Mouse (Mus musculus): ENCODE data around the gene Sez6l.

Sez6l gene

DNA sequence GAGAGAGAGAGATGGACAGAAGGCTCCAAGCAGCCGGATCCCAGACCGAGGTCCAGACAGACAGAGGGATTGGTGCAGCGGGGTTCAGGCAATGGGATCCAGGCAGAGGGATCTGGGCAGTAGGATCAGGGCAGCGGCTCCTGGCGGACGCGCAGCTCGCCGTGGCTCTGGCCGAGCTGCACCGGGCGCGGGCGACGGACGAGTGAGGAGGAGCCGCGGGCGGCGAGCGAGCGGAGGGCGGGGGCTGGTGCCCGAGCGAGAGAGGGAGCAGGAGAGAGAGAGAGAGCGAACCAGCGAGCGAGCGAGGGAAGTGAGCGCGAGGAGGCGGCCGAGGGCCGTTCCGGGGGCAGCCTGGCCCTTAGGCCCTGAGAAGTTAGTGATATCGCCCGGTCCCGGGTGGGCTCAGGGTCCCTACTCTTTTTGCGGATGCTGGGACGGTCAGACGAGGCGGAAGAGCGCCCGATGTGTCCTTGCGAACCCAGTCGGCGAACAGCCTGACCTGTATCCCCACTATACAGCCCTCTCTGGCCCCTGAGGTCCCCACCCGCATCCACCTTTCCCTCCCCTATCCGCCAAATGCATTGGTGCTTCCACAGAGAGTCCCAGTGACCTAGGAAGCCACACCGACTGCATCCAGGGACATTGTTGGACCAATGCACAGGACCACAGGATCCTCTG, at the start of gene Sez6l:
Gene Sez6l, minus strand, starts transcription at position 193 of the 678 bp plus-strand sequence.
- DNase-seq, result no peak

DNA sequence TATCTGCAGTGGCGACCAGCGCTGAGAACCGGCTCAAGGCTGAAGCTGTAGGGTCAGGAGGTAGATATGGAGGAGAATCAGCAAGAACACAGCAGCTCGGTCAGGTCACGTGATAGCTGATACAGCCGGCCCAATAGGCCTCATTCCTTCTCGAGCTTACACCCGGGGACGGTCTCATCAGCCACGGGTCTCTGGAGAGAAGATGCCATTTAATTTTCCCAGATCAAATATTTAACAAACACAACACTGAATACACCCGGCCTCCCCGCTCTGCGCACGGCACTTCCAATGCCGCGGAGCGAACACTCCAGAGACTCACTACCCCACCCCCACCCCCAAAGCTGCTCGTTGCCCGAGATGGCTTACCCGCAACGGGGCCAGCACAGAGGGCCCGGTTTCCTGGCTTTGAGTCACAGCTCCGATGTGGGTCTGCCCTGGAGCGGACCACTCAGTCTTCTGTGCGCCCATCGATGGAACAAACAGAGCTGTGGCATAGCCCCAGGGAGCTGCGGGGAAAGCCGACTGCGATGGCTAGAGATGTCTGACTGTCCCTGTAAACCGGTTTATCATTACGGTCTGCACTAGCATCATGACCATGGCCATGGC, 48.7 kb upstream of the Sez6l start:
- no peak for DNase-seq

DNA sequence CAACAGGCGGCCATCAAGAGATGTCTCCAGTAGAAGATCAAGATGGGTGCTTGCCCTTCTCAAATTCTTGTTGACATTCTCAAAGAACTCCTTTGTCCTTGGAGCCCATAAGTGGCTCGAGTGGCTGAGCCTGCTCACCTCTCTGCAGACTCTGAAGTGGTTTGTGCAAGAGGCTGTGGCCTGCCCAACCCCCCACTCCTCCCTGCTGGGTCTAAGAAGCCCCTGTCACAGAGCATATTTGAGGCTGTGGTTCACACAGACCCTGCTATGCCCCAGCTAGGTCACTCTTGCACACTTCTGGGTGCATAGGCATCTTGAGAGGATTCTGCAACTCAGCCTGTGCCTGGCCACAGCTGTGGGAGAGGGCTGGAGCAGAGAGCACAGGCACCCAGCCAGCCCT, 46.0 kb upstream of the Sez6l start:
- DNase-seq, result no peak

DNA sequence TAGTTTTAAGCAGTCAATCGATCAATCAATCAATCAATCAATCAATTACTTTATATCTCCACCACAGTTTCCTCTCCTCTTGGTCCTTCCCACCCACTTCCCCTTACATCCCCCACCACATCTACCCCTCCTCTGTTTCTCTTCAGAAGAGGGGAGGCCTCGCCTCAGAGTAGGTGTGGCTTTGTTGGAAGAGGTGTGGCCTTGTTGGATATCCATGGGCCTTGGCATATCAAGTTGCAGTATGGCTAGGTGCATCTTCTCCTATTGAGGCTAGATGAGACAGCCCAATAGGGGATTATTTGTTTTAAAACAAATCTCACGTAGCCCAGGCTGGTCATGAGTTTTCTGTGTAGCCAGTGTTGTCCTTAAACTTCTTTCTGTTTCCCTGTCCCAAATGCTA, 43.3 kb upstream of the Sez6l start:
- no peak for DNase-seq

DNA sequence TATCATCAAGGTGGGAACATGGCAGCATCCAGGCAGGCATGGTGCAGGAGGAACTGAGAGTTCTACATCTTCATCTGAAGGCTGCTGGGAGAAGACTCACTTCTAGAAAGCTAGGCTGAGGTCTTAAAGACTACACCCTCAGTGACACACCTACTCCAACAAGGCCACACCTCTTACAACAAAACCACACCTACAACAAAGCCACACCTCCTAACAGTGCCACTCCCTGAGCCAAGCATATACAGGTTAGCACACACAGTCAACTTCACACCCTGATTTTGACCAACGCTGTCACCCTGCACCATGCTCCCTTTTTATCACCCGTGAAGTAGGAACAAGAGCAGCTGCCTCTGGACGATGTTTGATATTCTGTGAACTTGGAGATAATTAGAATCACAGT, 42.4 kb upstream of the Sez6l start:
- no peak for DNase-seq

DNA sequence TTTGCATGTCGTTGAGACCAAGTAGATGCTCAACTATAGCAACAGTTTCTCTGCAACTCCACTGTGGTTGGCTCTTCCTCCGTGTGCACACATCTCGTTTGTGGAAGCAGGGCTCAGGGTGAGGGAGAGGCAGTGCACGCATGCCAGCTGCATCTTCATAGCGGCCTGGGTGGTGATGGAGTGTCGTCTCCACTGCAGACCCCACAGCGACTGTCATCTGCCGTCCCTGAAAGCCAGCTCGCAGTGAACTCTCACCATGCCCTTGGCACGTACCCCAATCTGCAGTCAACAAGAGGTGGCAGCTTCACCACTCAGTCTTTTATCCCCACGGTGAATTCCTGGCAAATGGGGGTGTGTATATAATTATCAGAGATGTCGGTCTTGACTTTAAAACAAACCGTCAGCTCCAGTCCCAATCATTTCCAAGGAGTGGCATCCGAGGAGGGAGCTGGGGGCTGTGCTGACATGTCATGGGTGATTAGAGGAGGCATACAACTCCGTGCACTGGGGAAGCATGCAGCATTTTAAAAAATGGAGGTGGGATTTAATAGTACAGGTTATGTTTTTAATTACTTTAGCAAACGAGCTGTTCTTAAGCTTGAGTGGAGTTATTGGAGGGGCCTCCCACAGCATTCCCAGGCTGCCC, 40.7 kb upstream of the Sez6l start:
- no peak for DNase-seq

DNA sequence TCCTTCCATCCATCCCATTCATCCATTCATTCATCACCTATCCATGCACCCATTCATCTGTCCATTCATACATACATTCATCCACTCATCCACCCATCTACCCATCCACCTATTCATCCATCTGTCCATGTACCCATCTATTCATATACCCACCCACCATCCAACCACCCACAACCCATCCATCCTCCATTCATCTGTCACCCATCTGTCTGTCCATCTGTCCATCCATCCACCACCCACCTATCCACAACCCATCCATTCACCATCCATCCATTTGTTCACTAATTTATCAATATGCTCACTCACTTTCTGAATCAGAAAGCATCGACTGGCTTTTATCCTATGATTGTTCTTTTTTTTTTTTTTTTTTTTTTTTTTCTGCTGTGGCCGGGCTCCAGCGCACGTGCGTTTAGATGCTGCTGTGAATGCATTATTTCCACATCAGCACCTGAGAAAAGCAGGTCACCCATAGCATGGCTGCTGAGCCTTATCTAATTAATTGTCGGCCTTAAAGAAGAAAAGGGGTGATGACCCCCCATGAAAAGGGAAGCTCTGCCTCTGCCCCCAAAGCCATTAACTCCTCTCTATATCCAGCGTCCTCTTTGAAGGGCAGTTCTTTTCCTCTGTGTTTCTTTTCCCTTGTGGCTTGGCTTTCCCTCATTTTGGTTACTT, 39.1 kb upstream of the Sez6l start:
- DNase-seq, result no peak

DNA sequence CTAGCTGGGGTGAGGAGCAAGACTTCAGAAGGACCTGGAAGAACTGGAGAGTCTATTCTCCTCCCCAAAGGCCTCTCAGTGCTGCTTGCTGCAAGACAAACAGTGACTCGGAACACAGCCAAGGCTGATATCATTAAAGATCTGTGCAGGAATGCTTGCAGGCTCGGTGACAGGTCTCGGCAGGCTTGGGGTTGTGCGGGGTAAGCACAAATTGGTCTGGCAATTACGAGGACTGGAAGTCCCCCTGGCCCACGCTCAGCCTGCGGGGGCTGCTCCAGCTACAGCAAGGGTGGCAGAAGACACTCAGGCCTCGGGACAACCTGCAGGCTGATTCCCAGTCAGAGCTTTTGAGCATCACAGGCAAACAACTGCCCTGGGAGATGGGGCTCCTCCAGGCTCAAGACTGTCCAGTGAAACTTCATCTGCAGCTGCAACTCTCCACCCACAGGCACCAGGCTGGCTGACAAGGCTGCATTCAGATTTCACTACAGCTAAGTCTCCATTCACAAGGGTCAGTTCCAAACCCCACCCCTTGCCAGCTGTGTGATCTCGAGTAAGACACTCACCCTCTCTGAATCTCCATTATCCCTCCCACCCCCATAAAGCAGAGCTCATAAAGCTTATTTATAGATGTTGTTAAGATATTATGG, 31.0 kb upstream of the Sez6l start:
- no peak for DNase-seq

DNA sequence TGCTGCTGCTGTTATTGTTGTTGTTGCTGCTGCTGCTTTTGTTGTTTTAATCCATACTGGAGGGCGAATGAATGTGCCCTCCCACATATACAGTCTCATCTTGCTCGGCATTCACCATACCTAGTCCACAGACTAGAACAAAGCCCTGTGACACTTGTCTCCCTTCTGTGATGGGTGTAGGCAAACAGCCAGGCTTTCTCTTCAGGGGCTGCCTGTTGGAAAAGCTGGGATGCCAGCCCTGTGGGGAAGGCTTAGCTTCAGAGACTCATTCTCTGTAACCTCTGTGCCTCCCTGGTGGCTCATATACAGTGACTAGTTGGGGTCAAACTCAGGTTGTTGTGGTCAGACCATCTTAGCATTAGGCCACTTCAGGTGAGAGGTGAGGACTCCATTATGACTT, 30.1 kb upstream of the Sez6l start:
- no peak for DNase-seq

DNA sequence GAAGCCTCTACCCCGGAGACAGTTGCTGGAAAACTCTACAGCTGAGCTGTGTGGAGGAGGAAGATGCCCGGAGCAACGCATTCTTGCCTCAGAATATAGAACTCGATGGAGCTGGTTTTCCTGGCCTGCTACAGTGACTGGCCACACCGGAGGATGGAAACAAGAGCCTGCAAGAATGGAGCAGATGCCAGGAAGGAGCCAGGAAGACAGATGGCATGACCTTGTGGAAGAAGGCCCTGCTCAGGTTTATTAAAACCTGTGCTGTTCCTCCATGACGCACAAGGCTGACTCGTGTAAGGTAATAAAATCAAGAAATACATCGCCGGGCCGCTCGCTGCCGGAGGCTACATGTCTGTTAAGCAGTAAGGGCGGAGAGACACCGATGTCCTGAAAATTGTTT, 28.4 kb upstream of the Sez6l start:
- DNase-seq, result no peak

DNA sequence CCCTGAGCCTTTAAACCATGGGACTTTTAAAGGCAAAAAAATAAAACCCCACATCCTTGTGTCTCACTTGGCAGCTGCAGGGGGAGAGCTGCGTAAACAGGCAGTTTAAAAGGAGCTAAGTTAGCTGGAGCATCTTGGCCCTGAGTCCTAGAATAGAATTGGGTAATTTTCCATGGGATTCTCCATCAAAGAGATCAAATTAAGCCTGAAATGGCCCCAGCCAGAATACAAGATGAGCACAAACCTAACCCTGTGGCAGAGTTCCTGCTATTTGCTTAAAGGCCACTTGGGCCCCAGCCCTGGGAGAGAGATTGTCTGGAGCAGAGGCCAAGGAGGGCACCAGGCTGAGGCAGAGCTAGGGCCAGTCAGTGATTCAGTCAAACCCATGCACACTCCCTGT, 27.3 kb upstream of the Sez6l start:
- no peak for DNase-seq

DNA sequence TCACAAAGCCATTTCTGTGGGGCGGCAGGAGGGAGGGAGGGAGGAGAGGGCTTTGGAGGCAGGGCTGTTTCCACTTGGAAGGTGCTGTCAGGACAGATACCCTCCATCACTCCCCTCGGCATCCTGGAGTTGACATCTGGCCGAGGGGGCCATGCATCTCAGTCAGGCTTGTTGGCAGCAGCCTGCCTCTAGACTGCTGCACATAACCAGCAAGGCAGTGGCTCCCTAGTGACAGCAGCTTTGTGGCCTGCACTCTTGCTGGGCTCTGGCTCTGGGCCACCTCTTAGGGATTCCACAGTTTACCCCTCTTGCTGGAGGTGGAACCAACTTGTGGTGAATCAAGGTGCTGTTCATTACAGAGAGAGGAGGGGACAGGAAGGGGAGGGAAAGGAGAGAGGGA, 26.6 kb upstream of the Sez6l start:
- DNase-seq, result no peak

DNA sequence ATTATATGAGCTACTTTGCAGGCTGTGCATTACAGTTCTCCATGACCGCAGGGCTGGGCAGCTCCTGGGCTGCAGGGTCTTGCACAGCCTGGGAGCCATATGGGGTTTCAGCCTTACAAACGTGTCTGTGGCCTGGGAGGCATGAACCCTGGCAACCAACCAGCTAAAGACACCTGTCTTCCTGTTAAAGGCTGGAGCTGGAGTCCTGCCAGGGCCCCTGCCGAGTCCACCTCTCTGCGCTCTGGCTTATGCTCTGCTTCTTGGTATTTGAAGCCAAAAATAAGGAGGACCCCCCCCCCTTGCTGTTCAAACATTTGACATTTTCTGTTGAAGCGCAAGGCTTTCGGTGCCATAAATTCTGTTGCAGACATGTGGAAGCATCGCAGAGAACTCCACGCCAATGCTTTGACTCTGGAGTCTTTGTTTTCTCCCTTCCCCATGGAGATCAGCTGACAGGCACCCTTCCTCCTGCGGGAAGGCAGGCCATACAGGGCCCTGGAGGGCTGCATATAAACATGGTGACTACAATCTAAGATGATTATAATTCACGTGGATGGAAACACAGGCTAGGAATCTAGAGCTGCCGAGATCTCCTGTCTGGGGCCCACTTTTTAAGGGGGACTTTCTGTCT, 23.4 kb upstream of the Sez6l start:
- no peak for DNase-seq

DNA sequence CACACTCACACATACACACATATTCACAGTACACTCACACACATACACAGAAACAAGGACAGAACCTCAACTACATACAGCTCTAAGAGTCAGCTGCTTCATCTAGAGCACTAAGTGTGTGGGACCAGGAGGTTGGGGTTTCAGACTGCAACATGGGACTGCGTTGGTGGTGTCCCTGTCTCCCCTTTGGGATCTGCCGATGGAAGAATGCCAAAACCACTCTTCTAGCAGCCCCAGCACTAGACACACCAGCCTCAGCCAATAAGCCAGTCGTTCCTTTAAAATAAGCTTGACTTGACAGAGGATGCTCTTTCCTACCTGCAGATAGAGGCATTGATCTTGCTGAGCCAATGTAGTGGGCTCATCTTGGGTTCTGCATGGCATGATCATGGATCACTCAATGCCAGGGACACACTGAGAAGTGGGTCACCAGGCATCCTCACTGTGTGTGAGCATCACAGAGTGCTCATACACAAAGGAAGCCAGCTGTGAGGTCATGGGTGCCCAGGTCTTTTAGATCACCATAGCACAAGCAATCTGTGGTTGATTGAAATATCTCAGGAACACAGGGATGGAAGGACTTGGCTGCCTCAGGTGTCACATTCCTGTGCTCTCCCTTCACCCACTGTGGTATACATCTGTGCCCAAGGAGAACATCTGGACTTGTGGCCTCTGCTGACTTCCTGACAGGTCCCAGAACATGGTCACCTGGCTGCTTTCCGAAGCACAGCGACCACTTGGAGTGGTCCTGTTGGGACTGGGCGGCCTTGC, 22.7 kb upstream of the Sez6l start:
- DNase-seq, result no peak

DNA sequence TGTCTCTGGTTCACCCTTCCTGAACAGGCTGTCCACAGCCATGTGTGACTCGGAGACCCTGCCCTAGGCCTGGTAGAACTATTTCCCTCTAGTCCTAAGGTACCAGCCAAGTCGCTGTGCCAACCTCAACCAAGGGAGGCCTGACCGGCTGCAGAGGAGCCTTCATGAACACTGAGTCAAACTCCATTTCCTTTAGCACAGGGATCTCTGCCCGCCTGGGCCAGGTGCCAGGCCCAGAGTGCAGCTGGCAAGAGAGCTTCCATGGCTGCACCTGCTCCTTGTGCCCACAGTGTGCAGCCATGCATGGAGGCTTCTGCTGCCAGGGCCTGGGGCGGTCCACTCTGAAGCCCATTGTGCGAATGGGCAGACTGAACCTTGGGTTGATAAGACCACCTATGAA, 20.9 kb upstream of the Sez6l start:
- no peak for DNase-seq

DNA sequence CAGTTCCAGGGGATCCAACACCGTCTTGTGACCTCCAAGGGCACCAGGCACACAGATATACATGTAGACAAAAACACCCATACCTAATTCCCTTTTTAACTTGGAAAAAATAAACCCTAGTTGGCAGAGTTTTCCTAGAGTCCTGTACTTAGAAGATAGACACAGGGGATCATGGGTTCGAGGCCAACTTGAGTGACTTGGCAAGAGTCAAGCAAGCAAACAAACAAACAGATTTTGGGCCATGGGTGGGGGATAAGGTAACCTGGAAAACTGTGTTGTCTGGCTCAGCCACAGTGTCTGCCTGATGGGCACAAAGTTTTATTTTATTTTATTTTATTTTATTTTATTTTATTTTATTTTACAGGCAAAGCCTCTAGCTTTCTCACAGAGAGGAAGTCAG, 20.3 kb upstream of the Sez6l start:
- no peak for DNase-seq

DNA sequence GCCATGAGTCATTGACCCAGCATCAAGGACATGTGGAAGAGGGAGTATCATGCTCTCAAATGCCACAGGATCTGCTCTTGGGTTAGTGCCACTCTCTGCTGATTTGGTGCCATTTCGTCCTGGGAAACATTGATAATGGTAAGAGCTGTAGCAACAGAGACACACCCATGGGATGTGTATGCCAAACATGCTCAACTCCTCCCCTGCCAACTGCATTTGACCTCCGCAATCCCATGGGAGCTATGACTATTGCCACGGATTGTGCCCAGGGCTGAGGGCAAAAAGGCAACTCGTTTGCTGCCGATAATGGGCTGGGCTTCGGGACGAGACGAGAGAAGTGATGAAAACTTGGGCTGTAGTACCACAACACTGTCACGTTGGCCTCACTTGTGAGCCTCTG, 19.7 kb upstream of the Sez6l start:
- no peak for DNase-seq

DNA sequence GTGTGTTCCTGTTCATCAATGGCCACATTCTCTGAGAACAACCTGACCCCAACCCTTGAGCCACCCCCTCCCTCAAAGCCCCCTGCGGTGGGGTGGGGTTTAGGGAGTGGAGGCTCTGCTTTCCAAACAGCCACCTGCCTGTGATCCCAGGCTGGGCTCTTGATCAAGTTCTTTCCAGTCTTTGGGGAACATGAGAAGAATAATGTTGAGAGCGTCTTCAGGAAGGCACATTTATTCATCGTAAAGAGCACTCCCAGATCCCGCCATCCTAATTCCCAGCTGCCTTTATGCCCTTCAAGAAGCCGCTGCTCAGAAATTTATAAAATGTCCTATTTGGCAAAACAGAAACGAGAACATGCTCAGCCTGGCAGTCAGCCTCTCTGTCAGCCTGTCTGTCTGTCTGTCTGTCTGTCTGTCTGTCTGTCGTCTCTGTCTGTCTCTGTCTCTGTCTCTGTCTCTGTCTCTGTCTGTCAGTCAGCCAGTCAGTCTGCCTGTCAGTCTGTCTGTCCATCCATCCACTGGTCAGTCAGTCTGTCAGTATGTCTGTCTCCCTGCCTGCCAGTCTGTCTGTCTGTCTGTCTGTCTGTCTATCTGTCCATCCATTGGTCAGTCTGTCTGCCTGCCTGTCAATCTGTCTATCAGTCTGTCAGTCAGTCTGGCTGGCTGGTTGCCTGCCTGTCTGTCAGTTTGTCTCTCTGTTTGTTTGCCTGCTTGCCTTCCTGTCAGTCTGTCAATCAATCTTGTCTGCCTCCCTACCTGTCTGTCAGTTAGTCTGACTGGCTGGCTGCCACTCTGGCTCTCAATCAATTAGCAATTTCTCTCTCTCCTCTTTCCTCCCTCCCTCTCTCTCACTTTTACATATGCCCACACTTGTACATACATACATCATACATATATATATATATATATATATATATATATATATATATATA, 19.0 kb upstream of the Sez6l start:
- no peak for DNase-seq

DNA sequence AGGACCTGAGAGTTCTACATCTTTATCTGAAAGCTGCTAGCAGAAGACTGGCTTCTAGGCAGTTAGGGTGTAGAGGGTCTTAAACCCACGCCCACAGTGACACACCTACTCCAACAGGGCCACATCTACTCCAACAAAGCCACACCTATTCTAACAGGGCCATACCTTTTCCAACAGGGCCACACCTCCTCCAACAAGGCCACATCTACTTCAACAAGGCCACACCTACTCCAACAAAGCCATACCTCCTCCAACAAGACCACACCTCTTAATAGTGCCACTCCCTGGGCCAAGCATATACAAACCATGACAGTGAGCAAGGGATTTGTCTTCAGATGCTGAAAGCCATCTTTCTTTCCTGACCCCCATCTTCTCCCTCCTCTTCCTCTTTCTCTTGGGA, 14.7 kb upstream of the Sez6l start:
- DNase-seq, result no peak

DNA sequence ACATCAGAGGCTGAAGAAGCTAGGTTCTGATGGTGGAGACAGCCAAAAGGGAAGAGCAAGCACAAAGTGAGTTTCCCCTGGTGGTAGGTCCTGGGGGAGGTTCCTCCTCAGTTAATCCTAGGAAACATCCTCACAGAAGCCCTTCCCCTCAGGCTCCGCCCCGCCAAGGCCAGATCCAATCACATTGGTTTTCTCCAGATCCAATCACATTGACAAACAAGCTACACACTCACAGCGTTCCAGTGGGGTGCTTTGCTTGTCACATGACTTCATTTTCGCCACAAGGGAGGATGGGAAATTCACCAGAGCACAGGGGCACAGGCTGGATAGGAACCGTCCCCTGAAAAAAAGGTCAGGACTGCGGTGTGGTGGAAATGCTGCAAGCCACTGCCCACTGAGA, 9.1 kb upstream of the Sez6l start:
- DNase-seq, result no peak

DNA sequence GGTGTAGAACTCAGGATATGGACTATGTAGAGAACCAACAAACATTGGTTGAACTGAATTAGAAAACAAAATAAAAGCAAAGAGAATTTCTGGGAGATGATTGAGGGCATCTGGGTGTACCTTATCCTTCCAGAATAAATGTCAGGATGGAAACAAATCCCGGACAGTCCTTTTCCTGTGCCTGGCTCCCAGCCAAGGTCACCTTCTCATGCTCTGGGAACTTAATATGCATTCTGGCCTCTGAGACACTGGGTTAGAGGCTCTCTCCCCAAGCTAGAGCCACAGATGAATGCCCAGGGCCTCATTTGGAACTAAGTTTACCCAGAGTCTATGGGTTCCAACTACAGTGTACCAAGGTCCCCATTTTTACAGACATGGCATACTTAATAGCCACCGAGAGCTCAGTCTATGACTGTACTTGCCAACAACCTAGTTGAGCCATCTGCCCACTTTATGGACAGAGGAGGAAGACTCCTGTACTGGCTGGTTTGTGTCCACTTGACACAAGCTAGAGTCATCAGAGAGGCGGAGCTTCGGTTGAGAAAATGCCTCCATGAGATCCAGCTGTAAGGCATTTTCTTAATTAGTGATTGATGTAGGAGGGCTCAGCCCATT, 7.3 kb upstream of the Sez6l start:
- no peak for DNase-seq

Measured in thymus, postnatal 14 days (tissue).